Mouse (Mus musculus): ENCODE data around the gene Efemp1. TPM values are rescaled to one million over a fixed set of nuclear protein-coding genes. Genes with fewer than 3 reads are reported as not detected.

Efemp1 gene
- polyA plus RNA-seq, 1 experiment from 2014 or later = 6.7 TPM

DNA sequence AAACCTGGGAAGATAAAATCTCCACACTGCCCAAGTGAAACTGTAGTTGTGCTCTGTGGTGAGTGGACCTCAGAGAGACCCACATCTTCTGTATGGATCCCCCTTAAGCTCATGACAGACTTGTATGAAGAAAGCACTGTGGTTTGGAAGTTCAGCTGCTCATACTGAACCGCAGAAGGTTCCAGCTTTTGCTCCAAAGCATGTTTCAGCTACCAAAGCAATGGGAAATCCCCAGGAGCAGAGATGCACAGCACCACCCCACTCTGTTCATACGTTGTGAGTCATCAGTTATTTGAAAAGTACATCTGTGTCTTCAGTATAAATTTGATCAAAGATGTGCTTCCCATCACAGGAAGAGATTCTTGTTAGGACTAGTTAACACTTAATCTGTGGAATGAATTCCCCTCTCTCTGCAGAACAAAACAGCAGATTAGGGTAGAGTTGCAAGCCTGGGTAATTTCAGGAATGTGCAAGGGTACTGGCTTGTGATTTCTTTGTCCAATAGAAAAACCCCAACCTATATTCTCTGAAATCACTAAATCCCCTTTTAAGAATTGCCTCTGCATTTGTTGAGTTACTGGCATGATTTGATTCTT is 28.5 kb downstream of the Efemp1 start:
- Histone ChIP-seq H3K4me2 (no peak overlapping the region), H3K9ac (no peak overlapping the region), H3K9me3 (no peaks in the 10 kb centered on the region), H3K4me3 (replicated peaks) (no peak overlapping the region), H3K36me3 (replicated peaks) (no peaks in the 10 kb centered on the region), H3K4me1 (no peaks in the 10 kb centered on the region), H3K27ac (no peak overlapping the region), H3K27me3 (no peaks in the 10 kb centered on the region)
- no peak for ATAC-seq (ENCODE audit: low FRiP score)
- 59% methylated on average over 2 of the region's 2 CpGs for WGBS

DNA sequence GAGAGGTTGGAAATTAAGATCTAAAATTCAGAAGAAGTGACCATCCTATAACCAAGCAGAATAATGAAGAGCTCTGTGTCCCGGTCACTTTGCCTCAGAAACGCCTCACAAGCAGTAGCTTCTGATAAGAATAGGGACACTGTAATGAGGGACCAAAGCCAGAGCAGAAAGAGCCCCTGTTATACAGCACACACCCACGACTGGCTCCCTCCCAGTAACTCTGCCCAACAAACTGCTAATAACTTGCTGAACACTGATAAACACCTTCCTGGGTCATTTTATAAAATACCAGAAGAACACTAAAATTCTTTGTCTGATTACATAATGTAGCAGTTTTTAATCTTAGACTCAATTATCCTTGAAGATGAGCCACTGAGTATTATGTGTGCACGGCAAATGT is 30.1 kb downstream of the Efemp1 start:
- Histone ChIP-seq H3K9me3 (no peaks in the 10 kb centered on the region), H3K36me3 (replicated peaks) (no peaks in the 10 kb centered on the region), H3K4me1 (no peaks in the 10 kb centered on the region), H3K27me3 (no peaks in the 10 kb centered on the region), H3K9ac (no peak overlapping the region), H3K4me3 (replicated peaks) (no peak overlapping the region), H3K27ac (no peak overlapping the region), H3K4me2 (no peak overlapping the region)
- ATAC-seq (ENCODE audit: low FRiP score) = no peak
- WGBS = 65% methylated on average over 4 of the region's 4 CpGs

DNA sequence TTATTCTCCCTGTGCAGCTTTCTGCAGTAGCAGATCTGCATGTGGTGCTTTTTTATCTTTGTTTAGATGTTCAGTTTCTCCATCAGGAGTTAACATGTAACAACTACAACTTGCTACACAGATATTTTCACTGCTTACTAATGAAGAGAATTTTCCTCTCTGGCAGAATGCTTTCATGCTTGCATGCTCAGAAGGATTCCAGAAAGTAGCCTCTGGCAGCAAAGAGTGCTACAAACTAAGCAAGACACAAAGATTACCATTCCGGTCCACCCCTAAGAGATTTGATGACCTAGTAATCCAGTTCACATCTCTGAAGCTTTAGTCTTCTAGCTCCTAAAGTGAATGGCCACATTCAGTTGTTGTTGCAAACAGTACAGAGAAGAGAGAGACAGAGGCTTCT is 36.5 kb downstream of the Efemp1 start:
- 88% methylated on average over 1 of the region's 1 CpGs for WGBS
- Histone ChIP-seq H3K4me3 (replicated peaks) (no peak overlapping the region), H3K27me3 (no peaks in the 10 kb centered on the region), H3K36me3 (replicated peaks) (no peaks in the 10 kb centered on the region), H3K9ac (no peak overlapping the region), H3K9me3 (no peaks in the 10 kb centered on the region), H3K27ac (no peak overlapping the region), H3K4me1 (no peaks in the 10 kb centered on the region), H3K4me2 (no peak overlapping the region)
- no peak for ATAC-seq (ENCODE audit: low FRiP score)

GRCm38 (mm10) chr11:28891515-28891914 is 38.5 kb downstream of the Efemp1 start:
- Histone ChIP-seq H3K4me2 (no peak overlapping the region), H3K36me3 (replicated peaks) (no peaks in the 10 kb centered on the region), H3K27ac (no peak overlapping the region), H3K4me3 (replicated peaks) (no peak overlapping the region), H3K27me3 (no peaks in the 10 kb centered on the region), H3K9me3 (no peaks in the 10 kb centered on the region), H3K4me1 (no peaks in the 10 kb centered on the region), H3K9ac (no peak overlapping the region)
- 61% methylated on average over 5 of the region's 5 CpGs for WGBS
- no peak for ATAC-seq (ENCODE audit: low FRiP score)

- Histone ChIP-seq H3K27me3 (no peaks in the 10 kb centered on the region), H3K9ac (no peak overlapping the region), H3K36me3 (replicated peaks) (no peaks in the 10 kb centered on the region), H3K4me2 (no peak overlapping the region), H3K4me1 (no peaks in the 10 kb centered on the region), H3K27ac (no peak overlapping the region), H3K9me3 (no peaks in the 10 kb centered on the region), H3K4me3 (replicated peaks) (no peak overlapping the region)
- 67% methylated on average over 1 of the region's 1 CpGs for WGBS
- ATAC-seq (ENCODE audit: low FRiP score) = no peak
Observed at GRCm38 (mm10) chr11:28899420-28899819, 46.4 kb downstream of the Efemp1 start.

GRCm38 (mm10) chr11:28904596-28904995 is 51.6 kb downstream of the Efemp1 start:
- Histone ChIP-seq H3K4me3 (replicated peaks) (no peak overlapping the region), H3K4me2 (no peak overlapping the region), H3K27me3 (no peaks in the 10 kb centered on the region), H3K4me1 (no peaks in the 10 kb centered on the region), H3K27ac (no peak overlapping the region), H3K36me3 (replicated peaks) (no peaks in the 10 kb centered on the region), H3K9me3 (no peaks in the 10 kb centered on the region), H3K9ac (no peak overlapping the region)
- no peak for ATAC-seq (ENCODE audit: low FRiP score)
- WGBS = 88% methylated on average over 2 of the region's 2 CpGs

- H3K27ac ChIP-seq = no peak overlapping the region
- no peaks in the 10 kb centered on the region for H3K27me3 ChIP-seq
- H3K9me3 ChIP-seq = no peaks in the 10 kb centered on the region
- H3K4me2 ChIP-seq = no peak overlapping the region
- H3K4me1 ChIP-seq = no peaks in the 10 kb centered on the region
- ATAC-seq (ENCODE audit: low FRiP score) = no peak
- no peak overlapping the region for H3K9ac ChIP-seq
- WGBS = 81% methylated on average over 3 of the region's 3 CpGs
- H3K4me3 ChIP-seq (replicated peaks) = no peak overlapping the region
- no peaks in the 10 kb centered on the region for H3K36me3 ChIP-seq (replicated peaks)
Observed at GRCm38 (mm10) chr11:28906288-28906687, 53.3 kb downstream of the Efemp1 start.

GRCm38 (mm10) chr11:28908908-28909545 is 56.0 kb downstream of the Efemp1 start:
- H3K9me3 ChIP-seq = no peaks in the 10 kb centered on the region
- no peaks in the 10 kb centered on the region for H3K4me1 ChIP-seq
- no peak for ATAC-seq (ENCODE audit: low FRiP score)
- 65% methylated on average over 3 of the region's 3 CpGs for WGBS
- H3K4me2 ChIP-seq = no peak overlapping the region
- H3K4me3 ChIP-seq (replicated peaks) = no peak overlapping the region
- no peaks in the 10 kb centered on the region for H3K27me3 ChIP-seq
- no peak overlapping the region for H3K9ac ChIP-seq
- H3K36me3 ChIP-seq (replicated peaks) = no peaks in the 10 kb centered on the region
- H3K27ac ChIP-seq = no peak overlapping the region

DNA sequence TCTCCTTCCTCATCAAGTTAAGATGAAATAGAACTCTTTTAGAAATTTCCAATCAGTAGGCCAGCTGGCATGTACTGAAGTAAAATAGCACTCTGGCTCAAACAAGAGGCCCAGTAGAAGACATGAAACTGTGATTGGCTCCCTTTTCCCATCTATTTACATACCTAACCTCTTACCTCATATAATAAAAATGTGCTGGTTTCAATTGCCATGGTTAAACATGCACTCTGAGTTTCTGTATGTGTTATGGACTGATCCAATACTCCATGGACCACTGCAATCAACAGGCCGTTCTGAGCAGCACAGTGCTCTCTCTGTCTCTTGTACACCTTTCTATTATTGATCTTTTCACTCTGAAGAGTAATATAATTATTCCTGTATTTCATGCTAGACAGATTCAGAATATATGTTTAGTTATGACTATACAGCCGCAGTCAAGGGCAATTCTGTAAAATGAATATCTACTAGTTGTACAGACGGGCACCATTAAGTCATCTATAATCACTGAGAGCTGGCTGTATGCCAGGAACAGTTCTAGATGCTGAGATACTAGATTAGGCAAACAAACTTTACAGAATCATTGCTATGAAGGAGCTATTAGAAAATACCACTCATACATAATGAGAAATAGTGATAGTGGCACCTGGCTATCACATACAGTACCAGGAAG is 59.6 kb downstream of the Efemp1 start:
- Histone ChIP-seq H3K4me3 (replicated peaks) (no peak overlapping the region), H3K27me3 (no peaks in the 10 kb centered on the region), H3K27ac (no peak overlapping the region), H3K9me3 (no peaks in the 10 kb centered on the region), H3K36me3 (replicated peaks) (no peaks in the 10 kb centered on the region), H3K4me1 (no peaks in the 10 kb centered on the region), H3K4me2 (no peak overlapping the region), H3K9ac (no peak overlapping the region)
- 87% methylated on average over 3 of the region's 3 CpGs for WGBS
- no peak for ATAC-seq (ENCODE audit: low FRiP score)

DNA sequence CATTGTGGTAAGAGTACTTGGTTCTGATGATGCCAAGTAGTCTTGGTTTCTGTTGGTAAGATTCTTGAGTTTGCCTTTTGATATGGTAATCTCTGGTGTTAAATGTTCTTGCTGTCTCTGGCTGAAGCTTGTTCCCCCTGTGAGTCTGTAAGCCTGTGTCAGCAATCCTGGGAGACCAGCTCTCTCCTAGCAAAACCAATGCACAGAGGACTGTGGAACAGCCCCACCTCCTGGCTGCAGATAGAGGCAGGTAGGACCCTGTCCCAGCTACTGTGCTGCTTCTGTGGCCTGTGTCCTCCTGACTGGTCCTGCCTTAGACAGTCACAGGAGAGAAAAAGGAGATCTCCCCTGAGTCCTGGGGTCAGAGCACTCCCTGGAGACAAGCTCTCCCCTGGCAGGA is 81.4 kb downstream of the Efemp1 start:
- Histone ChIP-seq H3K4me3 (replicated peaks) (no peak overlapping the region), H3K4me1 (no peaks in the 10 kb centered on the region), H3K27ac (no peak overlapping the region), H3K9me3 (no peaks in the 10 kb centered on the region), H3K4me2 (no peak overlapping the region), H3K36me3 (replicated peaks) (no peaks in the 10 kb centered on the region), H3K9ac (no peak overlapping the region), H3K27me3 (no peaks in the 10 kb centered on the region)
- ATAC-seq (ENCODE audit: low FRiP score) = no peak

DNA sequence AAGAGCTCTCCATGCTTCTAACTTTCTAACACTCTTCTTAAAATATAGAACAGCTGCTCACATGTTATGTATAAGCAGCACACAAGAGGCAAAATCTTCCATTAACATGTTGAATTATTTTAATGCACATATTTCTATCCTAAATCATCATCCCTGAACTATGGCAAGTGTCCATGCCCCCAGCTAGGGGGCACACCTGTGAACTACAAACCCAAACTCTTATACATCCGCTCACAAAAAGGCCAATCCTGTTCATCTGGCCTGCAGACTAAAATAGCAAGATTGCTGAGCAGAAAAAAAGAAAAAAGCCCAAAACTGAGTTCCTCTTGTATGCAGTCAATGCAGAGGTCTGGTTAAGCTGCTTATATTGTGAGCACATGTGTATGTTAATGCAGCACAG is 86.6 kb downstream of the Efemp1 start:
- no peak for ATAC-seq (ENCODE audit: low FRiP score)
- 82% methylated on average over 1 of the region's 1 CpGs for WGBS
- no peak overlapping the region for H3K4me2 ChIP-seq

DNA sequence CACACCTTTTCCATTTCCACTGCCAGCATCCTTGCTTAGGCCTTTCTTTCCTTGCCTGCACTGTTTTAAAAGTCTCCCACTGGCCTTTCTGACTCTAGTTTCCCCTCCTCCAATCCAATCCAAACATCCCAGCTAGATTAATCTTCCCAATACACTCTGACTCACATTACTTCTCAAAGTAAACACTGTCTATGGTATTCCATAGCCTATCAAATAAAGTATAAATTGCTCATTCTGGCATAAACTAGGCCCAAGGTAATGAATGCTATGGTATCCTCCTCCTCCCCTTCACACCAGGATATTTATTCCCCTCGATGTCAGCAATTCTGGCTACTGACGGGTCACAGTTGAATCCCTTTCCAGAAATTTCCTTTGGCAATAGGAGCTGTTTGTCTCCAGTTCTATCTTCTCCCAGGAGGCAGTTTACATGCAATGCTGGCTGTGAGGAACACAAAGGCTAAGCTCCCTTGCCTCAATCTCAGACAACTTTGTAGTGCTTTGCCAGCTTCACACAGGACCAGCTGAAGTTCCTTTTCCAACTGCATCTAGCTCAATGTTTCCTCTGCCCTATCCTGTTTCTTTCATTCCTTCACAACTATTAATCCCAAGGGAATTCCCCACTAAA is 98.7 kb downstream of the Efemp1 start:
- Histone ChIP-seq H3K4me3 (replicated peaks) (no peak overlapping the region), H3K9ac (no peak overlapping the region), H3K4me1 (no peaks in the 10 kb centered on the region), H3K4me2 (no peak overlapping the region), H3K27ac (no peak overlapping the region), H3K9me3 (no peaks in the 10 kb centered on the region), H3K36me3 (replicated peaks) (no peaks in the 10 kb centered on the region), H3K27me3 (no peaks in the 10 kb centered on the region)
- ATAC-seq (ENCODE audit: low FRiP score) = no peak
- 83% methylated on average over 2 of the region's 2 CpGs for WGBS

More for the DNA sequence above, 86.6 kb downstream of the Efemp1 start:
- Histone ChIP-seq H3K9ac (no peak overlapping the region), H3K9me3 (no peaks in the 10 kb centered on the region), H3K27me3 (no peaks in the 10 kb centered on the region), H3K4me3 (replicated peaks) (no peak overlapping the region), H3K36me3 (replicated peaks) (no peaks in the 10 kb centered on the region), H3K27ac (no peak overlapping the region), H3K4me1 (no peaks in the 10 kb centered on the region)

Data from forebrain, embryonic 12.5 days (tissue).